Mouse (Mus musculus) testis, adult 2 months (tissue): ENCODE data around the gene D1Ertd622e. TPM values are rescaled to one million over a fixed set of nuclear protein-coding genes. Genes with fewer than 3 reads are reported as not detected.
"Not testable (repeated sequence)": the region's sequence is repeated elsewhere in the genome, so short reads cannot be mapped to it uniquely, and the experiment has no call there.

Source experiments
- H3K27ac ChIP-seq: fragments of 200-500 bp; 2 replicates; pipeline ENCODE4 v1.5.1; 2012; ENCODE audit warnings: low read depth, low read length; ENCODE audit not compliant: control insufficient read depth, insufficient read depth
- H3K27me3 ChIP-seq: fragments of 200-500 bp; 2 replicates; pipeline ENCODE4 v1.6.1; 2012; ENCODE audit warnings: mild to moderate bottlenecking, low read length, moderate library complexity; ENCODE audit not compliant: control insufficient read depth, insufficient read depth
- H3K36me3 ChIP-seq: fragments of 200-500 bp; 2 replicates; pipeline ENCODE4 v1.6.1; 2012; ENCODE audit warnings: mild to moderate bottlenecking, low read length; ENCODE audit not compliant: control insufficient read depth, insufficient read depth
- H3K4me1 ChIP-seq: fragments of 200-500 bp; 2 replicates; pipeline ENCODE4 v1.6.1; 2012; ENCODE audit warnings: low read length; ENCODE audit not compliant: control insufficient read depth, insufficient read depth
- H3K4me3 ChIP-seq: fragments of 200-500 bp; 2 replicates; pipeline ENCODE4 v1.5.1; 2012; ENCODE audit warnings: low read depth, mild to moderate bottlenecking, low read length, moderate library complexity, mixed read lengths; ENCODE audit not compliant: control insufficient read depth
- CTCF ChIP-seq: fragments of 200-500 bp; IDR thresholded peaks from 2 replicates; pipeline ENCODE4 v1.5.1; 2012; ENCODE audit warnings: low read depth, mild to moderate bottlenecking, inconsistent platforms, low read length, moderate library complexity; ENCODE audit not compliant: control insufficient read depth, insufficient read depth, insufficient replicate concordance
- POLR2A ChIP-seq: fragments of 200-500 bp; IDR thresholded peaks from 2 replicates; pipeline ENCODE4 v1.6.1; 2012; ENCODE audit warnings: low read depth, mild to moderate bottlenecking, inconsistent platforms, low read length, moderate library complexity; ENCODE audit not compliant: control insufficient read depth
- polyA plus RNA-seq: library from polyadenylated mRNA; depleted of rRNA; stranded (reverse); fragments of >200 nt; gene quantifications from 2 replicates; pipeline ENCODE4 v1.2.3, GENCODE M21; 2012

D1Ertd622e gene
- polyA plus RNA-seq, 1 experiment: 7.2 TPM

DNA sequence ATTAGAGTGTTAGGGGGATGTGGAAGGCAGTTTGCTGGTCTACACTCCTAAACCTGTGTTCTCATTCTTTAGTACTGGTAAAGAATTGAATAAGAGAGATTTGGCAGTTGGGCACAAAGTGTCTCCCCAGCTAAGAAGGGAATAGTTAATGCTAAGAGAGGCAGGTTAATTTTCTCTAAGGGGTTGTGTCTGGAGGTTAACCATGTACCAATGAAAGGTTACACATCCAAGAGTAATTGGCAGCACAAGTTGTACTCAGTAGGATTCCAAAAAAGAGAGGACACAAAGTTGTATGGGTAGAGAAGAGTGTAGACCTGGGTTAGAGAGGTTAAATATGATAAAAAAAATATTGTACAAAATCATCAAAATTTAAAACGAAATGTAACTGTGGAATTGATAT is 58.5 kb downstream of the D1Ertd622e start:
- Histone ChIP-seq H3K27ac (no peak overlapping the region), H3K4me3 (no peak overlapping the region), H3K27me3 (no peaks in the 10 kb centered on the region), H3K4me1 (no peaks in the 10 kb centered on the region), H3K36me3 (no peaks in the 10 kb centered on the region)
- no peak for TF ChIP-seq POLR2A
- TF ChIP-seq CTCF: no peak

DNA sequence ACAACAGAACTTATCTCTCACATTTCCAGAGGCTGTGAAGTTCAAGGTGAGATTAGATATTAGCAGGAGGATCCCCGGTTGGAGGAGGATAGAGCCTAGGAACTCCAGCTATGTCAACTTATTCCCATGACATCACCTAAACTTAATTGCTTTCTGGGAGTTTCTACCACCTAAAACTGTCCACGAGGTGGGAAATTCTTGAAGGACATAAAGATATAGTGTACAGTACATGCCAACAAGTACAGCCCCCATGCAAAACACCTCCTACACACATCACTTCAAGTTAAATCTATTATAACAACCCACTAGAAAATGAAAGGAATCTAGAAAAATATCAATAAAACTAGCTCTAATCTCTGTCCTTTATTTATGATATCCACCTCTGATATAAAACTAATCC is 61.5 kb downstream of the D1Ertd622e start:
- Histone ChIP-seq H3K27ac (no peak overlapping the region), H3K4me1 (no peaks in the 10 kb centered on the region), H3K27me3 (no peaks in the 10 kb centered on the region), H3K36me3 (no peaks in the 10 kb centered on the region), H3K4me3 (no peak overlapping the region)
- no peak for TF ChIP-seq CTCF
- TF ChIP-seq POLR2A: no peak

DNA sequence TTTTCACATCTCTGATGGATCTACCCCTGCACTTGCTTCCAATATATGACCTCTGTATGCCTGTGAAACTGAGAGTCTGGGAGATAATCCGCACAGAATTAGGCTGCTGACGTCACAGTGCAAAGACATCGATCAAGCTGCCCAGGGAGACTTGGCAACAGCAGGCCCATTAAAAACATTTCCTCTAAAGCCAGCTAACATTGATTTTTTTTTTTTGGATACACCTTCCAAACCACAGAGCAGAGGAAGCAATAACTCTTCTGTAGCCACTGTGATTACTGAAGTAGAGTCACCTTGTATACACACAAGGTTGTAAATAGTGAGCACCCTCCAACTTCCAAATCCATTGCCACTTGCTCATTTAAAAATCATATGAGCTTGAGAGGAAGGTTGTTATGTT is 62.8 kb downstream of the D1Ertd622e start:
- Histone ChIP-seq H3K4me1 (no peaks in the 10 kb centered on the region), H3K27ac (no peak overlapping the region), H3K27me3 (no peaks in the 10 kb centered on the region), H3K36me3 (no peaks in the 10 kb centered on the region), H3K4me3 (no peak overlapping the region)
- no peak for TF ChIP-seq CTCF
- no peak for TF ChIP-seq POLR2A

DNA sequence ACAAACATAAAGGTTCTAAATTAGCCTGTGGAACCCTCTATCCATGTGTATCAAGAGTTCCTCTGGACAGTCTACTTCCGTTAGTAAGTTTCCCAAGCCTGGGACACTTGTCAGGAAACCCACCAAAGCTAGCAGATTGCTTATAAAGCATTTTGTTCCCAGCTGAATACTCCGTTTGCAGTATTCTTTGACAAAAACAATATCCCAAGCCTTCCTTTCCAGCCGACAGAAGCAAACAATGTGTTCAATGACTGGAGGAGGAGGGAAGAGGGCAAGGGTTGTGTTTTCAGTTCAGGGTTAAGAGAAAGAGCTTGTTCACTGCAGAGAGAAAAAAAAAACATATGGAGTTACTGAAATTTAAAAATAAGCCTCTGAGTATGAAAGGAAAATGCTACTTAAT is 73.3 kb downstream of the D1Ertd622e start:
- H3K27ac ChIP-seq: no peak overlapping the region
- TF ChIP-seq CTCF: no peak
- no peak for TF ChIP-seq POLR2A
- H3K4me3 ChIP-seq: no peak overlapping the region
- no peaks in the 10 kb centered on the region for H3K27me3 ChIP-seq
- H3K36me3 ChIP-seq: no peaks in the 10 kb centered on the region
- no peaks in the 10 kb centered on the region; the same call in 1 of the 2 replicates for H3K4me1 ChIP-seq

DNA sequence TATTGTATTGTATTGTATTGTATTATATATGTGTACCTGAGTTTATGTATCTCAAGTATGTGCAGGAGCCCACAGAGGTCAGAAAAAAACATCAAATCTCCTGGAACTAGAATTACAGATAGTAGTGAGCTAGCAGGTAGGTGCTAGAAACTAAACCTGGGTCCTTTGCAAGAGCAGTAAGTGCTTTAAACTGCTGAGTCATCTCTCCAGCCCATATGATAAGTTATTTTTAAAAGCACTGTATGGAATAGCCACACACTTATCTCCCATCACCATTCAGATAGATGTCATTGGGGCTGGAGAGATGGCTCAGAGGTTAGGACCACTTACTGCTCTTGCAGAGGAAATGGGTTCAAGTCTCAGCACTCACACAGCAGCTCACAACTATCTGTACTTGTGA is 76.8 kb downstream of the D1Ertd622e start:
- TF ChIP-seq CTCF: no peak
- TF ChIP-seq POLR2A: no peak
- Histone ChIP-seq H3K36me3 (no peaks in the 10 kb centered on the region), H3K4me3 (no peak overlapping the region), H3K27me3 (no peaks in the 10 kb centered on the region), H3K27ac (no peak overlapping the region), H3K4me1 (no peaks in the 10 kb centered on the region; the same call in 1 of the 2 replicates)

DNA sequence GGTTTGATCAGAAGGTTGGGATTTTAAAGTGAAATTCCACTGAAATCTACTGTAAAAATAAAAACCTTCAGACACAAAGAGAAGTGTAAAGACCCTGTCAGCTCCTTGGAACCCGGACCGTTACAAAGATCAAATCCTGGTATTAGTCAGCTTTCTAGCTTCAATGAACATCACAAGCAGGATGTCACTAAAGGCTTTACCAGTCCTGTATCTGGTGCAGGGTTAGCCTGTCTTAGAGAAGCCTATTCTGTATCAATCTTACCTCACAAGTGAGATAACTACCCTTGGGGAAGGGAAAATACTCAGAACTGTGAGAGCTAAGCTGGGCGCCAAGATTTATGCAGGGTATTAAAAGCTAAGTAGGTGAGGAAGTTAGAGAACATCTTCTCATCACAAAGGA is 77.7 kb downstream of the D1Ertd622e start:
- H3K27me3 ChIP-seq: no peaks in the 10 kb centered on the region
- TF ChIP-seq POLR2A (no peak), CTCF (no peak)
- H3K27ac ChIP-seq: no peak overlapping the region
- H3K4me3 ChIP-seq: no peak overlapping the region
- H3K36me3 ChIP-seq: no peaks in the 10 kb centered on the region
- no peaks in the 10 kb centered on the region for H3K4me1 ChIP-seq

DNA sequence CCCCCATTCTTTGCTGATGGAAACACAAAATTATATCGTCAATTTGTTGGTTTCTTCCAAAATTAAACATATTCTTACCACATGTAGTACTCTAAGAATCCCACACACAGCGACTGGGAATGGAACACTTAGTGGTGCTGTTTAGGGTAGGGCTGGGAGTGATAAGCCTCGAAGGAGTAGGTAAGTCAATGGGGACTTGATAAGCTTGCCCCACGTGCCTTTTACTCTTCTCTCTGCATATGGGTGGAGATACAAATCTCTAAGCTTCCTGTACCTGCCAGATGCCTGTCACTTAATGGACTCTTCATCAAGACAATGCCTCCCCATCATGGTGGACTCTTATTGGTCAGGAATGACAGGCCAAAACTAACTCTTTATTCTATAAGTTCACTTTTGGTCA is 78.8 kb downstream of the D1Ertd622e start:
- H3K4me3 ChIP-seq: no peak overlapping the region
- no peaks in the 10 kb centered on the region for H3K36me3 ChIP-seq
- TF ChIP-seq POLR2A (no peak), CTCF (no peak)
- H3K27ac ChIP-seq: no peak overlapping the region
- no peaks in the 10 kb centered on the region for H3K4me1 ChIP-seq
- no peaks in the 10 kb centered on the region for H3K27me3 ChIP-seq

DNA sequence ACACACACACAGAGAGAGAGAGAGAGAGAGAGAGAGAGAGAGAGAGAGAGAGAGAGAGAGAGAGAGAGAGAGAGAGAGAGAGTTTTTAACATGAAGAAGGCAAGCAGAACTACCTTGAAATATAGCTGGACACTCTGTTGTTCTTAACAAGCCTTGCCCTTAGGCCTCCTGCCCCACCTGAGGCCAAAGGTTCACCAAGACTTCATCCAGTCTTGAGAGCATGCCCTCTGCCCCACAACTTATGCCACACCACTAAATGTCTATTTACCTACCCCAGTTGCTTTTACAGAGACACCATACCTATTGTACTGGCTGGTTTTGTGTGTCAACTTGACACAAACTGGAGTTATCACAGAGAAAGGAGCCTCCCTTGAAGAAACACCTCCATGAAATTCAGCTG is 81.2 kb downstream of the D1Ertd622e start:
- H3K27ac ChIP-seq, H3K4me1 ChIP-seq, H3K27me3 ChIP-seq, H3K4me3 ChIP-seq, H3K36me3 ChIP-seq: not testable (repeated sequence)
